Mouse (Mus musculus) retina, postnatal 1 day (tissue): ENCODE measurements around the gene Usp27x.

Experiments used
- DNase-seq: peaks from one replicate; pipeline ENCODE4 v3.0.0-alpha.2; 2012

Usp27x gene

DNA sequence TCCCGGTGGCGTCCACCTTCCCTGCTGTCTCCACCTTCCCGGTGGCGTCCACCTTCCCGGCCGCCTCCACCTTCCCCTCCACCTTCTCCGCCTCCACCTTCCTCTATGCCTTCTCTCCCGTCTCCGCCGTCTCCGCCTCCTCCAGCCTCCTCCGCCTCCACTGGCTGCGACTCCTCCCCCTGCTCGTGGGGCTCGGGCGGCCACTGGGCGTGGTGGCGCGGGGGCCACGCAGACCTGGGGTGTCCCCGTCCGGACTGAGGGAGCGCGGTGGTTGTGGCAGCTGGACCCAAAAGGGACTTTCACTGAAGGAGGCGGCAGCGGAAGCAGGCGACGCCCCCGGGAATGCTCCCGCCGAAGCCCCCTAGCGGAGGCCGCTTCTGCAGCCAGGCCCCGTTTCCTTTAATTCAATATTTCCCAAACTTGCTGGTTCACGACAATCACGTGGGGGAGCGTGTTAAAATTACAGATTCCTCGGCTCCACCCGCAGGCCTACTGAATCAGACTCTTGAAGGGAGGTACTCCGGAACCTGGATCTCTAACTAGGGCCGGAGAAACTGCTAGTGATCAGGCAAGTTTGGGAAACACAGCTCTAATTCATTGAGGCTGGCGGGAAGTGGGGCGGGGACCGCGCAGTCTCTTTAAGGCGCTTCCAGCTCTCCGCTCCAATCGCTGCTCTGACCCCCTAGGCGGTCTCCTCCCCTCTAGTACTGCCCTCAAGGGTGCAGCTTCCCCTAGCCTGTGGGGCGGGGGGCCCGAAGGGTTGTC, at the start of gene Usp27x:
Usp27x (minus strand) TSS at position 115 of the 765 bp plus-strand sequence.
- peak; percentile 81 for DNase-seq

DNA sequence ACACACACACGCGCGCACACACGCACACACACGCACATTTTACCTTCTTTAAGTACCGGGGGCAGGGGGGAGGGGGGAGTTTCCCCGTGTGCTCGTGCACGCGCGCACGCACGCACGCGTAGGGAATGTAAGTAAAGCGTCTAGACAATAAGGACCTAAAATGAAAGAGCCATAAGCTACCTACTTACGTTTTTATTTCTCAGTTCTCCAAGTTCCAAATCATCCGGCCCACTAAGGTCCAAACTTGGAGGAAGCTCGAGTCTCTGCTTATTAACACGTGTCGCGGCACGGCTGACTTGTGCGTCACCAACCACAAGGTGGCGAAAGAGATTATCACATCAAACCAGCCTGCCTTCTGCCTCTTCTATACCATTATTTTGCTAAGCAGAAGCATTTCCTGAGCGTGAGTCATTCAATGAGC, 47.1 kb upstream of the Usp27x start:
- peak; percentile 76 for DNase-seq

DNA sequence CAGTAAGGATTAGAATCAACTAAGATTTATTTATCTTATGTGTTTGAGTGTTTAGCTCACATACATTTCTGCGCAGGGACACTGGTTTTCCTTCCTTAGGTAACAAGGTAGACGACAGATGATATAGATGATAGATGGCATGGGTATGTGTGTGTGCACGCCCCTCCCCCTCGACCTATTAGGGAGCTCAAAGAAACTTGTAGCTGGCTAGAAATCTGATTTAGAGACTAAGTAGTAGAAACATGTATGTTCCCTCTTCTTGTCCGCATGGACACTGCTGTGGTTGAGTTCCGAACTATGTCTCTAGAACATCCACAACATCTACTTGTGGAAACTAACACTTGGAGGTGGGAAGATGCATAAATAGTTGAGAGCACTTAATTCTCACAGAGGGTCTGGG, 46.5 kb upstream of the Usp27x start:
- DNase-seq: no peak

DNA sequence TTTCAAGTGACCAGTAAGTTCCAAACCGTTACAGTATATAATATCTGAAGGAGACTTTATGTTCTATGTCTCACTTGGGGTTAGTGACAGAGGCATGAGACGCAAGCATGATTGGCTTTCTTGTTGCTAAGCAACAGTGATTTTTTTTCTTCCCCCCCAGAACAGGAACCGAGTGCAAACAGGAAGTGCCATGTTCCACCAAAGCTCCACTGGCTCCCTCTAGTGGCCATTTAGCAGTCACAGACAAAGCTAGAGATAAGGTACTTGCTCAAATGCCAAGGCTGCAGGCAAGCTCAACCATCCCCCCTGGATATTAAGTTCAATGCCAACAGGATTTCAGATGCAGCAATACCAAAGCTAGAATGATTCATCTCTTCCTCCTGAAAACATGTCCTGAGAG, 45.4 kb upstream of the Usp27x start:
- DNase-seq: peak; percentile 92

DNA sequence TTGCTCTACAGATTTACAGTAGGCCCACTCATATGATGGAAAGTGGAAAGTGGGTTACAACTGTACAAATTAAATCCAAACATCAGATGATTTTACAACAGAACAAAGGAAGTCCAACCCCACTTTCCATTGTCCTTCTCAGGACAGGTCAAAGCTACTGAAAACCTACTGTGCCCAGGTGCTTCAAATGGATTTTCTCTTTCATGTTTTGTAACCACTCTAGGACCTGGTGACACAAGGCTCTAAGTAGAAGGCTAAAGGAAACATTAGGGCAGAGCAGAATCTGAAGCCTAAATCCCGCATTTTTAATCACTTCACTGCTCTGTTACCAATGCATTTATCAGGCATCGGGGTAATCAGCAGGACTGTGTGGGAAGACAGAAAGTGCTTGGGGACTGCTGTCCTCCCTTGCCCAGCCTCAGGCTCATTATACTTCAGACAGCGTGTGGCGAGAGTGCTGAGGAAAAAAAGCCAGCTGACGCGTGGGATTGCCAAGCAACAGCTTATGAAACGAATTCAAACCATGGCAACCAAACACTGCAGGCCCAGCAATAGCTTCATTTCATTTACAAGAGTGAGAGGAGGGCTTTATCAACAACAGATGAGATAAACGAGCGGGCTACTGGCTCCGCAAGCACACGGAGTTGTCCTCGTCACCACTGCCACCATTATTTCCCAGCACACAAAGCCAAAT, 40.7 kb upstream of the Usp27x start:
- DNase-seq: peak; percentile 89

DNA sequence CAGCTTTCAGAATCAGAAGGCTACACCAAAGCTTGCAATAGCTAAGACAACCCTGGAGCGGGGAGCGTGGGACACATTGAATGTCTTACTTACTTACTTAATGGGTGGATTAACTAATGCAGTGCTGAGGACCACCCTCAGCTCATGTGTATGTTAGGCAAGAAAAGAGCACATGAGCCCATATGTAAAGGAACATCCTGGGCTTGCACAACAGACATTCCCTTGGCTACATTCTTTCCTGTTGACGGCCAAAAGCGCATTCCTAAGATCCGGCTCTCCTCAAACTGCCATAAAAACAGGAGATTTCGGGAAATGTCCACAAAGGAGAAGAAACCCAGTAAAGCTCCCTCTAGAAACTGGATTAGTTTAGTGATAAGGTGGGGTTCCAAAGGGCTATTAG, 39.7 kb upstream of the Usp27x start:
- no peak for DNase-seq

DNA sequence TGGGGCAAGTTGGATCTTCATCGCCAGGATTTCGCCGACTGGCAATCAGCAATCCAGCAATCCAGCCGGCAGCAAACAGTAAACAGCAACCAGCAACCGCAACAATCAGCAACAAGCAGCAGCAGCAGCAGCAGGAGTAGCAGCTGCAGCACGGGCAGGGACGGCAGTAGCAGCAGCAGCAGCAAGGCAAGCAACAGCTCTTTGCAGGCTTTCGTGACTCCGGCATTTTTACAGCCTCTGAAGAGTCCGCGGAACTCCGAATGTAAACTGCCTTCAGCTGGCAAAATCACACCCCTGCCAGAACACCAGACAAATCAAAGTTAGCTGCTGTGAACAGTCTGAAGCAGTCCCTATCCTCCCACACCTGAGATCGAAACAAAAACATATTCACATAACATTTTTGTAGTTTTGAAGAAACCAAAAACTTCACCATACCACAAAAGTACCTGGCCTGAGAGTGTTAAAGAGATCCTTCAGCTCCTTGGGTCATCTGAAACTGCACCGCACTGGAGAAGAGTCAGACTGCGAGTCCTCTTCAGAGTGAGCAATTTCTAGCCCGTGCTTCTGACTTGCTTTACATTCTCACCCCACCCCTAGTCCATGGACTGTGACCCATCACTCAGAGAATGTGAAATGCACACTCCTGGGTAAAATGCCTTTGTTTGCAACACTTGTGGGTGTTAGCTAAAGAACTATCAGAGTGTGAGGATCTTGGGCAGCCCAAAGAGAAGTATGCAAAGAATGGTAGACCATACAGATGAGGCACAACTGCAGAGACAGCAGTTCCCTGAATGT, 36.8 kb upstream of the Usp27x start:
- no peak for DNase-seq

DNA sequence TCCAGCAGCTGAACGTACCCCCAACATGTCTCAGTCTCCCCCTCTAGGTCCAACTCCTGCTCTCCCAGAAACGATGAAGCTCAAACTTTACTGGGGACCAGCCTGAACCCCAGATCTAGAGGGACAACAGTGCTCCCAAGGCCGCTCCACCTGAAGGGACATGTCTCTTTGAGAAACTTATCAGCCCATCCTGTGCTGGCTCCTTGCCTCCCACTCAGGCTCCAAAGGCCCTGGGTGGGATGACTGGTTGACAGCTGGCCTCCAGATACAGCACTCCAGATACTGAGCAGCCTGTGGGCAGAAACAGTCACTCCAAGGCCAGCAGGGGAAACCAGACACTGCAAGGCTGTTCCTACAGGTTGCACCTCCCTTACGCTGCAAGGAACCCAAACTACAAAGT, 956 bp upstream of the Usp27x start:
- peak; percentile 2 for DNase-seq

DNA sequence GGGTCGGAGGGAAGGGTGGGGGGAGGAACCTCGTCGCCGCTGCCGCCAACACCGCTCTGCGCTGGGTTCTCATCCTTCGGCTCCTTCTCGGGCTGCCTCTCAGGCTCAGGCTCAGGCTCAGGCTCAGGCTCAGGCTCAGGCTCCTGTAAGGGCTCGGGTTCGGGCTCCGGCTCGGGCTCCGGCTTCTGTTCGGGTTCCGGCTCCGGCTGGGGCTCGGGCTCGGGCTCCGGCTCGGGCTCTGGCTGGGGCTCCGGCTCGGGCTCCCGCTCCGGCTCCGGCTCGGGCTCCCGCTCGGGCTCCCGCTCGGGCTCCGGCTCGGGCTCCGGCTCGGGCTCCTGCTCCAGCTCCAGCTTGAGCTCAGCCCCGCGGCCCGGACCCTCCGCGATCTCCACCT, 311 bp downstream of the Usp27x start:
- DNase-seq: peak; percentile 16

DNA sequence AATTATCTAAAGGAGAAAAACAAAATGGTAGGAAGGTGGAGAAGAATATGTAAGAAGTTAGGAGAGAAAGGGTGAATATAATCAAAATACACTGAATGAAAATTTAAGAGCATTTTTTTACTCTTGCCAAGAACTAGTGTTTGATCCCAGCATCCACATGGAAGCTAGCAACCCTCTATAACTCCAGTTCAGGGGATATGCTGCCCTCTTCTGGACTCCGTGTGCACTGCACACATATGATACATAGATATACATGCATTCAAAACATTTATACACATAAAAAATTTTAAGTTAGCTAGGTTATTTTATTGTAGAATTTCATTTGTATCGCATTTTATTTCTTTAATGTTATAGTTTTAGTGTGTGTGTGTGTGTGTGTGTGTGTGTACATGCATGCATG, 50.2 kb downstream of the Usp27x start:
- peak; percentile 8 for DNase-seq

DNA sequence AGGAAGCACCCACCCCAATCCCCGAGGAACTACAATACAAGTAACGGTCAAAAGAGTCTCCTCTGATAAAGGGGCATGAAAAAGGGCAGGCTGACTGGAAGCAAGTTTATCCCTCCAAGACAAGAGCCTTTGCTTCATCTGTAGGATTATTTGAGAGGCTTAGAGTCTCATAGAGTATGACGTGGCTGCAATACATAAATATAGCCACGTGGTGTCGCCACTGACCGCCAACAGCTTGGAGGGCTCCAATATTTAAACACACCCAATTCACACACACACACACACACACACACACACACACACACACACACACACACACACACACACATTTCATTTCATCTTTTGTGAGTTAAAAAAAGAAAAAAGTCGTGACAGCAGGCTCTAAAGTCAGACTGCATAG, 53.3 kb downstream of the Usp27x start:
- DNase-seq: peak; percentile 72
